Mouse (Mus musculus): Measurements from ENCODE around the gene Pitpna.

DNA sequence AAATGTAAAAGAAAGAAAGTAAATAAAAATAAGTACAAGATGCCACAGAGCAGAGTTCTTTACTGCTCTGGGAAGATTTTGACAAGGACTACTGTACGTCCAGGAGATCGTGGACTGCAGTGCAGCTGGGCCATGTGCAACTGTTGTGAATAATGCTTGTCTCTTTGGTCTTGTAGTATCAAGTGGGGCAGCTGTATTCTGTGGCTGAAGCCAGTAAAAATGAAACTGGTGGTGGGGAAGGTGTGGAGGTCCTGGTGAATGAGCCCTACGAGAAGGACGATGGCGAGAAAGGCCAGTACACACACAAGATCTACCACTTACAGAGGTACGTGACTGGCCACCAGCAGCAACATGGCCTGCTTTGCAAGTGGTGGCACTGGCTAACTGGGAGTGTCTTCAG lies 10.1 kb downstream of the Pitpna start:
- TF ChIP-seq CTCF (IDR thresholded peaks at IDR 0.05; ENCODE audit: borderline replicate concordance, insufficient read depth, low read length) (no peak), POLR2A (IDR thresholded peaks at IDR 0.05; ENCODE audit: low read depth, low read length) (no peak)

Measured in embryonic fibroblast, embryonic 13.5 days (primary cell).